Mouse (Mus musculus) stomach, postnatal 0 days (tissue): Measurements from ENCODE around the gene Habp2. TPM values are rescaled to one million over a fixed set of nuclear protein-coding genes. Genes with fewer than 3 reads are reported as not detected.
A peak's percentile ranks its signal among the peaks of the same experiment; 100 is the strongest.

Experiments used
- ATAC-seq: fragments of 200-750 bp; cut with Nextera tagmentation; 2 replicates; pipeline ENCODE4 v1.8.0; 2017; ENCODE audit not compliant: low FRiP score, low TSS enrichment
- DNase-seq: peaks from one replicate; pipeline ENCODE4 v3.0.0-alpha.2; 2016; ENCODE audit warnings: low spot score
- H3K27ac ChIP-seq: fragments of 300-500 bp; sonication (generic); replicated peaks from 2 replicates; pipeline ENCODE4 v1.5.1; 2014; ENCODE audit warnings: mild to moderate bottlenecking, control low read depth
- H3K27me3 ChIP-seq: fragments of 300-500 bp; sonication (generic); 2 replicates; pipeline ENCODE4 v1.6.1; 2014; ENCODE audit warnings: low read length; ENCODE audit not compliant: control insufficient read depth, insufficient read depth
- H3K36me3 ChIP-seq: fragments of 300-500 bp; sonication (generic); 2 replicates; pipeline ENCODE4 v1.6.1; 2014; ENCODE audit warnings: low read length, mixed read lengths; ENCODE audit not compliant: control insufficient read depth, insufficient read depth
- H3K4me1 ChIP-seq: fragments of 300-500 bp; sonication (generic); replicated peaks from 2 replicates; pipeline ENCODE4 v1.6.1; 2014; ENCODE audit warnings: antibody characterized with exemption; ENCODE audit not compliant: control insufficient read depth, insufficient read depth
- H3K4me2 ChIP-seq: fragments of 300-500 bp; sonication (generic); replicated peaks from 2 replicates; pipeline ENCODE4 v1.6.1; 2014; ENCODE audit warnings: low read depth, mild to moderate bottlenecking, control low read depth, moderate library complexity
- H3K4me3 ChIP-seq: fragments of 300-500 bp; sonication (generic); 2 replicates; pipeline ENCODE4 v1.5.1; 2014; ENCODE audit warnings: low read depth, low read length, control low read depth
- H3K9ac ChIP-seq: fragments of 300-500 bp; sonication (generic); 2 replicates; pipeline ENCODE4 v1.6.1; 2014; ENCODE audit warnings: mild to moderate bottlenecking, low read length, control low read depth, mixed read lengths
- H3K9me3 ChIP-seq: fragments of 300-500 bp; sonication (generic); 2 replicates; pipeline ENCODE4 v1.6.1; 2016; ENCODE audit warnings: low read length; ENCODE audit not compliant: control insufficient read depth
- CTCF ChIP-seq: IDR thresholded peaks from 2 replicates; pipeline ENCODE4 v1.5.1; 2016; ENCODE audit warnings: antibody characterized with exemption, low read depth, mild to moderate bottlenecking, moderate library complexity
- EP300 ChIP-seq: optimal IDR thresholded peaks from 2 replicates; pipeline ENCODE3; 2016; ENCODE audit warnings: antibody characterized with exemption
- WGBS: fragments of 180-500 bp; shearing (Covaris S2); extraction: QIAGEN DNeasy Blood & Tissue Kit; methylation state at CpG from one replicate; pipeline ENCODE4 v1.1.7; 2014; 5-methylcytosine and 5-hydroxymethylcytosine counted together
- polyA plus RNA-seq: library from polyadenylated mRNA; unstranded; fragments of >200 nt; fragmentation: Nextera tagmentation; extraction: Ambion mirVana; gene quantifications from 2 replicates; pipeline ENCODE4 v1.2.1, GENCODE M21; 2015

Habp2 gene
- polyA plus RNA-seq, 1 experiment from 2014 or later = 28.9 TPM

GRCm38 (mm10) chr19:56297264-56297663 lies 10.3 kb downstream of the Habp2 start:
- no peak for ATAC-seq
- no peak overlapping the region for H3K4me3 ChIP-seq
- no peaks in the 10 kb centered on the region for H3K36me3 ChIP-seq
- no peaks in the 10 kb centered on the region for H3K27me3 ChIP-seq
- no peak overlapping the region for H3K9ac ChIP-seq
- no peak for DNase-seq
- H3K9me3 ChIP-seq = no peaks in the 10 kb centered on the region
- H3K4me1 ChIP-seq = 0 out of 2 replicates have a peak, but pooled peaks cover 2% of the 10 kb centered on the region
- H3K27ac ChIP-seq = no peak overlapping the region
- WGBS = 57% methylated on average over 3 of the region's 3 CpGs
- H3K4me2 ChIP-seq = no peak overlapping the region
- TF ChIP-seq EP300 = no peak
- TF ChIP-seq CTCF = no peak

- ATAC-seq (peak; percentile 24; the same call in 1 of the 2 replicates), DNase-seq (no peak)
- H3K4me1 ChIP-seq = no peaks in the 10 kb centered on the region
- WGBS = 62% methylated on average over 11 of the region's 11 CpGs
- TF ChIP-seq EP300 (no peak), CTCF (no peak)
- no peak overlapping the region for H3K27ac ChIP-seq
- no peak overlapping the region for H3K9ac ChIP-seq
- H3K4me2 ChIP-seq = no peak overlapping the region
- no peak overlapping the region for H3K4me3 ChIP-seq
- H3K9me3 ChIP-seq = no peaks in the 10 kb centered on the region
- no peaks in the 10 kb centered on the region for H3K27me3 ChIP-seq
- H3K36me3 ChIP-seq = no peaks in the 10 kb centered on the region
Measured at GRCm38 (mm10) chr19:56300835-56301234, 13.9 kb downstream of the Habp2 start.

- H3K27ac ChIP-seq = no peak overlapping the region
- WGBS = 78% methylated on average over 3 of the region's 3 CpGs
- H3K36me3 ChIP-seq = no peaks in the 10 kb centered on the region
- H3K4me2 ChIP-seq = no peak overlapping the region
- H3K27me3 ChIP-seq = no peaks in the 10 kb centered on the region
- H3K9me3 ChIP-seq = no peaks in the 10 kb centered on the region
- DNase-seq (no peak), ATAC-seq (no peak)
- H3K4me1 ChIP-seq = no peaks in the 10 kb centered on the region
- no peak for TF ChIP-seq EP300
- TF ChIP-seq CTCF = no peak
- no peak overlapping the region for H3K4me3 ChIP-seq
- H3K9ac ChIP-seq = no peak overlapping the region
Measured at GRCm38 (mm10) chr19:56316531-56316930, 29.6 kb downstream of the Habp2 start.

- DNase-seq = no peak
Measured at GRCm38 (mm10) chr19:56319219-56319618, 32.3 kb downstream of the Habp2 start.

GRCm38 (mm10) chr19:56319629-56320028 lies 32.7 kb downstream of the Habp2 start:
- Histone ChIP-seq H3K27me3 (no peaks in the 10 kb centered on the region), H3K4me1 (no peaks in the 10 kb centered on the region), H3K27ac (no peak overlapping the region), H3K4me3 (no peak overlapping the region), H3K9me3 (no peaks in the 10 kb centered on the region), H3K4me2 (no peak overlapping the region; the same call in 1 of the 2 replicates), H3K9ac (no peak overlapping the region), H3K36me3 (no peaks in the 10 kb centered on the region)
- no peak for DNase-seq
- TF ChIP-seq EP300 (no peak), CTCF (no peak)
- 90% methylated on average over 6 of the region's 6 CpGs for WGBS
- no peak for ATAC-seq

More at GRCm38 (mm10) chr19:56319219-56319618, 32.3 kb downstream of the Habp2 start:
- Histone ChIP-seq H3K27ac (no peak overlapping the region), H3K4me1 (no peaks in the 10 kb centered on the region), H3K36me3 (no peaks in the 10 kb centered on the region), H3K4me3 (no peak overlapping the region), H3K9ac (no peak overlapping the region), H3K9me3 (no peaks in the 10 kb centered on the region), H3K27me3 (no peaks in the 10 kb centered on the region), H3K4me2 (no peak overlapping the region)
- 80% methylated on average over 7 of the region's 7 CpGs for WGBS
- ATAC-seq = no peak; the same call in 1 of the 2 replicates
- TF ChIP-seq EP300 (no peak), CTCF (no peak)

- no peaks in the 10 kb centered on the region for H3K27me3 ChIP-seq
- H3K9ac ChIP-seq = no peak overlapping the region
- H3K36me3 ChIP-seq = no peaks in the 10 kb centered on the region
- no peaks in the 10 kb centered on the region for H3K9me3 ChIP-seq
- no peak for DNase-seq
- no peak for ATAC-seq
- TF ChIP-seq CTCF (no peak), EP300 (no peak)
- H3K27ac ChIP-seq = no peak overlapping the region
- H3K4me1 ChIP-seq = no peaks in the 10 kb centered on the region
- WGBS = 30% methylated on average over 26 of the region's 26 CpGs
- peak overlapping the region; percentile 37 for H3K4me2 ChIP-seq
- H3K4me3 ChIP-seq = no peak overlapping the region
Measured at GRCm38 (mm10) chr19:56320186-56320860, 33.4 kb downstream of the Habp2 start.
